Mouse (Mus musculus) left cerebral cortex, adult 8-10 months (tissue): Measurements from ENCODE around the gene Chn2. TPM values are rescaled to one million over a fixed set of nuclear protein-coding genes. Genes with fewer than 3 reads are reported as not detected.

Source experiments
- DNase-seq, 2 experiments: peaks; one replicate each; pipeline ENCODE4 v3.0.0; 2022; ENCODE audit warnings: low spot score in 2 of 2
- total RNA-seq, 4 experiments: library from RNA; stranded (reverse); gene quantifications; 2 replicates each; pipeline ENCODE4 v1.2.4; 2022

Chn2 gene
- total RNA-seq, 4 experiments from 2014 or later, result 46.0 to 51.8 (median 47.8) TPM

- no peak for DNase-seq
These were observed 79.0 kb downstream of the Chn2 start for GRCm38 (mm10) chr6:54118395-54118794.

GRCm38 (mm10) chr6:54118897-54119296 is 79.5 kb downstream of the Chn2 start:
- DNase-seq, result no peak

GRCm38 (mm10) chr6:54119461-54119860 is 80.1 kb downstream of the Chn2 start:
- DNase-seq, result no peak

GRCm38 (mm10) chr6:54119885-54120666 is 80.7 kb downstream of the Chn2 start:
- DNase-seq, result no peak

GRCm38 (mm10) chr6:54120889-54121288 is 81.5 kb downstream of the Chn2 start:
- DNase-seq, result no peak

- no peak for DNase-seq
These were observed 85.2 kb downstream of the Chn2 start for GRCm38 (mm10) chr6:54124519-54124918.

GRCm38 (mm10) chr6:54125536-54125935 is 86.2 kb downstream of the Chn2 start:
- no peak for DNase-seq

GRCm38 (mm10) chr6:54126225-54126992 is 87.1 kb downstream of the Chn2 start:
- DNase-seq, result no peak

- no peak for DNase-seq
These were observed 87.8 kb downstream of the Chn2 start for GRCm38 (mm10) chr6:54126993-54127697.

- DNase-seq, result no peak
These were observed 89.3 kb downstream of the Chn2 start for GRCm38 (mm10) chr6:54128702-54129101.

- no peak for DNase-seq
These were observed 90.2 kb downstream of the Chn2 start for GRCm38 (mm10) chr6:54129570-54129969.

GRCm38 (mm10) chr6:54130881-54131280 is 91.5 kb downstream of the Chn2 start:
- DNase-seq, result no peak

- DNase-seq, result no peak
These were observed 93.2 kb downstream of the Chn2 start for GRCm38 (mm10) chr6:54132576-54132975.

- DNase-seq, result no peak
These were observed 93.9 kb downstream of the Chn2 start for GRCm38 (mm10) chr6:54133231-54133630.

- no peak for DNase-seq
These were observed 98.8 kb downstream of the Chn2 start for GRCm38 (mm10) chr6:54138157-54138556.

- DNase-seq, result no peak
These were observed 101.1 kb downstream of the Chn2 start for GRCm38 (mm10) chr6:54140488-54140887.

GRCm38 (mm10) chr6:54141165-54141564 is 101.8 kb downstream of the Chn2 start:
- no peak for DNase-seq

- DNase-seq, result no peak
These were observed 103.7 kb downstream of the Chn2 start for GRCm38 (mm10) chr6:54142848-54143651.

- no peak for DNase-seq
These were observed 104.3 kb downstream of the Chn2 start for GRCm38 (mm10) chr6:54143652-54143960.

GRCm38 (mm10) chr6:54148844-54149526 is 109.6 kb downstream of the Chn2 start:
- DNase-seq, result no peak

- no peak for DNase-seq
These were observed 111.5 kb downstream of the Chn2 start for GRCm38 (mm10) chr6:54150821-54151220.
